Mouse (Mus musculus) MEL (cell line): ENCODE results near the gene Frmd5. TPM values are rescaled to one million over a fixed set of nuclear protein-coding genes. Genes with fewer than 3 reads are reported as not detected.
A peak's percentile ranks its signal among the peaks of the same experiment; 100 is the strongest.

ENCODE experiments used
- DNase-seq: peaks from one replicate; pipeline ENCODE4 v3.0.0; 2011; ENCODE audit warnings: low read depth, low spot score
- H3K27ac ChIP-seq: 2 replicates; pipeline ENCODE4 v1.5.1; 2012; ENCODE audit warnings: low read depth, mild to moderate bottlenecking, control low read depth, low read length, moderate library complexity; ENCODE audit not compliant: control insufficient read depth
- H3K27me3 ChIP-seq, 2 experiments: fragments of 150-350 bp in 1 of 2; sonication (generic) in 1 of 2; 2 replicates each; pipeline ENCODE4 v1.6.1; 2012; ENCODE audit warnings: low read length in 2 of 2, mild to moderate bottlenecking in 2 of 2, improper control_type of control experiment in 1 of 2, moderate library complexity in 1 of 2; ENCODE audit not compliant: insufficient read depth in 2 of 2, control insufficient read depth in 1 of 2
- H3K36me3 ChIP-seq, 2 experiments: 2 replicates each; pipeline ENCODE4 v1.6.1; 2012 to 2014; ENCODE audit warnings: low read length in 2 of 2, improper control_type of control experiment in 1 of 2, inconsistent platforms in 1 of 2, mild to moderate bottlenecking in 1 of 2; ENCODE audit not compliant: insufficient read depth in 2 of 2, control insufficient read depth in 1 of 2
- H3K4me1 ChIP-seq, 2 experiments: fragments of 150-350 bp in 1 of 2; sonication (generic) in 1 of 2; 2 replicates each; pipeline ENCODE4 v1.6.1; 2012; ENCODE audit warnings: low read length in 2 of 2, improper control_type of control experiment in 1 of 2, mild to moderate bottlenecking in 1 of 2; ENCODE audit not compliant: insufficient read depth in 2 of 2, control insufficient read depth in 1 of 2
- H3K4me3 ChIP-seq, 2 experiments: fragments of 150-350 bp in 1 of 2; sonication (generic) in 1 of 2; 2 replicates each; pipeline ENCODE4 v1.5.1; 2012; ENCODE audit warnings: low read depth in 2 of 2, low read length in 2 of 2, mild to moderate bottlenecking in 2 of 2, moderate library complexity in 2 of 2, control low read depth in 1 of 2, improper control_type of control experiment in 1 of 2; ENCODE audit not compliant: control insufficient read depth in 1 of 2, insufficient read depth in 1 of 2
- H3K79me2 ChIP-seq: 2 replicates; pipeline ENCODE4 v1.6.1; 2012; ENCODE audit warnings: mild to moderate bottlenecking, low read length, moderate library complexity; ENCODE audit not compliant: control insufficient read depth, poor library complexity, insufficient read depth
- H3K9ac ChIP-seq: 2 replicates; pipeline ENCODE4 v1.6.1; 2012; ENCODE audit warnings: low read depth, mild to moderate bottlenecking, control low read depth, low read length, moderate library complexity; ENCODE audit not compliant: control insufficient read depth, poor library complexity, severe bottlenecking
- H3K9me3 ChIP-seq: fragments of 150-350 bp; sonication (generic); replicated peaks from 2 replicates; pipeline ENCODE4 v1.6.1; 2012; ENCODE audit warnings: mild to moderate bottlenecking, low read length, improper control_type of control experiment, moderate library complexity; ENCODE audit not compliant: insufficient read depth
- CHD2 ChIP-seq: IDR thresholded peaks from 2 replicates; pipeline ENCODE4 v1.6.1; 2011; ENCODE audit warnings: low read length, improper control_type of control experiment
- CTCF ChIP-seq, 3 experiments: IDR thresholded peaks in 2 of 3; conservative IDR thresholded peaks in 1 of 3; 2 replicates each; pipeline ENCODE4 v1.5.1; 2011 to 2012; ENCODE audit warnings: low read length in 3 of 3, low read depth in 2 of 3, mild to moderate bottlenecking in 2 of 3, improper control_type of control experiment in 1 of 3, inconsistent platforms in 1 of 3, mixed read lengths in 1 of 3, moderate library complexity in 1 of 3; ENCODE audit not compliant: control insufficient read depth in 1 of 3, insufficient read depth in 1 of 3, poor library complexity in 1 of 3, severe bottlenecking in 1 of 3
- ETS1 ChIP-seq: IDR thresholded peaks from 2 replicates; pipeline ENCODE4 v1.6.1; 2012; ENCODE audit warnings: low read depth, mild to moderate bottlenecking, inconsistent platforms, low read length, improper control_type of control experiment, moderate library complexity
- GATA1 ChIP-seq: IDR thresholded peaks from 2 replicates; pipeline ENCODE4 v1.6.1; 2011; ENCODE audit warnings: low read depth, low read length, improper control_type of control experiment
- KAT2A ChIP-seq: conservative IDR thresholded peaks from 2 replicates; pipeline ENCODE4 v1.6.1; 2012; ENCODE audit warnings: low read depth, low read length, improper control_type of control experiment, inconsistent platforms
- MEF2A ChIP-seq: IDR thresholded peaks from 2 replicates; pipeline ENCODE4 v1.6.1; 2014; ENCODE audit warnings: low read depth, mild to moderate bottlenecking, inconsistent platforms, low read length, improper control_type of control experiment; ENCODE audit not compliant: poor library complexity, insufficient replicate concordance, severe bottlenecking; ENCODE audit errors: extremely low read depth
- MXI1 ChIP-seq: IDR thresholded peaks from 2 replicates; pipeline ENCODE4 v1.6.1; 2011; ENCODE audit warnings: mild to moderate bottlenecking, low read depth, low read length, improper control_type of control experiment
- NELFE ChIP-seq: IDR thresholded peaks from 2 replicates; pipeline ENCODE4 v1.6.1; 2011; ENCODE audit warnings: low read depth, low read length, improper control_type of control experiment
- POLR2A ChIP-seq, 2 experiments: IDR thresholded peaks; 2 replicates each; pipeline ENCODE4 v1.6.1; 2011 to 2012; ENCODE audit warnings: low read length in 2 of 2, mild to moderate bottlenecking in 2 of 2, control low read depth in 1 of 2, improper control_type of control experiment in 1 of 2, low read depth in 1 of 2, moderate library complexity in 1 of 2; ENCODE audit not compliant: control insufficient read depth in 1 of 2, insufficient read depth in 1 of 2, poor library complexity in 1 of 2
- RAD21 ChIP-seq: IDR thresholded peaks from 2 replicates; pipeline ENCODE4 v1.6.1; 2011; ENCODE audit warnings: mild to moderate bottlenecking, low read depth, low read length, improper control_type of control experiment
- SIN3A ChIP-seq: IDR thresholded peaks from 2 replicates; pipeline ENCODE4 v1.6.1; 2012; ENCODE audit warnings: low read length, improper control_type of control experiment, inconsistent platforms
- SMC3 ChIP-seq: IDR thresholded peaks from 2 replicates; pipeline ENCODE4 v1.6.1; 2011; ENCODE audit warnings: low read depth, low read length, improper control_type of control experiment
- UBTF ChIP-seq: IDR thresholded peaks from 2 replicates; pipeline ENCODE4 v1.6.1; 2012; ENCODE audit warnings: low read depth, mild to moderate bottlenecking, inconsistent platforms, low read length, improper control_type of control experiment, moderate library complexity, borderline replicate concordance; ENCODE audit not compliant: insufficient read depth
- USF1 ChIP-seq: IDR thresholded peaks from 2 replicates; pipeline ENCODE4 v1.6.1; 2014; ENCODE audit warnings: low read depth, mild to moderate bottlenecking, inconsistent platforms, low read length, improper control_type of control experiment, moderate library complexity
- USF2 ChIP-seq, 2 experiments: IDR thresholded peaks; 2 replicates each; pipeline ENCODE4 v1.6.1; 2011 to 2012; ENCODE audit warnings: improper control_type of control experiment in 2 of 2, low read length in 2 of 2, borderline replicate concordance in 1 of 2, inconsistent platforms in 1 of 2, low read depth in 1 of 2, mild to moderate bottlenecking in 1 of 2; ENCODE audit not compliant: insufficient read depth in 1 of 2
- ZNF384 ChIP-seq: IDR thresholded peaks from 2 replicates; pipeline ENCODE4 v1.6.1; 2012; ENCODE audit warnings: low read depth, mild to moderate bottlenecking, inconsistent platforms, low read length, improper control_type of control experiment
- polyA plus RNA-seq, 2 experiments: library from polyadenylated mRNA; stranded (reverse) in 1 of 2; unstranded in 1 of 2; fragments of >175 nt in 1 of 2; fragments of >200 nt in 1 of 2; gene quantifications; 2 replicates each; pipeline versions ENCODE4 v1.2.1 to v1.2.4; 2012; ENCODE audit warnings: low replicate concordance in 2 of 2, low read depth in 1 of 2; ENCODE audit not compliant: insufficient read length in 2 of 2, insufficient read depth in 1 of 2, missing spikeins in 1 of 2
- total RNA-seq: library from RNA; depleted of rRNA; stranded (reverse); fragments of 300-350 nt; gene quantifications from 2 replicates; pipeline ENCODE4 v1.2.3, GENCODE M21; 2012

Gene Frmd5
- total and polyA plus RNA-seq, 3 experiments: 0.04 to 0.15 TPM; not detected in 1

GRCm38 (mm10) chr2:121707461-121707860 is 99.4 kb downstream of the Frmd5 start:
- no peak for DNase-seq
- TF ChIP-seq UBTF (no peak), USF2 (IDR thresholded peaks at IDR 0.05; ENCODE audit: borderline replicate concordance in 1 of 2, insufficient read depth in 1 of 2, low read depth in 1 of 2, low read length in 2 of 2) (no peak), POLR2A (IDR thresholded peaks at IDR 0.05; ENCODE audit: control insufficient read depth in 1 of 2, insufficient read depth in 1 of 2, low read depth in 1 of 2, low read length in 2 of 2, poor library complexity in 1 of 2) (no peak)
- H3K27ac ChIP-seq: no peak overlapping the region
- no peaks in the 10 kb centered on the region for H3K9me3 ChIP-seq
- H3K4me3 ChIP-seq: no peak overlapping the region
- no peaks in the 10 kb centered on the region for H3K79me2 ChIP-seq
- peaks cover 8 to 17% of the 10 kb centered on the region in 2 experiments for H3K27me3 ChIP-seq
- no peaks in the 10 kb centered on the region for H3K36me3 ChIP-seq
- H3K4me1 ChIP-seq: no peaks in the 10 kb centered on the region
- no peak overlapping the region for H3K9ac ChIP-seq

GRCm38 (mm10) chr2:121705756-121706155 is 101.1 kb downstream of the Frmd5 start:
- TF ChIP-seq CHD2: no peak
- Histone ChIP-seq H3K4me3 (no peak overlapping the region), H3K4me1 (no peaks in the 10 kb centered on the region), H3K27me3 (peaks cover 13 to 21% of the 10 kb centered on the region in 2 experiments), H3K79me2 (no peaks in the 10 kb centered on the region), H3K9ac (no peak overlapping the region), H3K27ac (no peak overlapping the region), H3K36me3 (no peaks in the 10 kb centered on the region), H3K9me3 (no peaks in the 10 kb centered on the region)
- DNase-seq: no peak

GRCm38 (mm10) chr2:121699331-121699730 is 107.6 kb downstream of the Frmd5 start:
- H3K27me3 ChIP-seq: peaks cover 10 to 15% of the 10 kb centered on the region in 2 experiments
- no peaks in the 10 kb centered on the region for H3K4me1 ChIP-seq
- DNase-seq: no peak
- H3K9me3 ChIP-seq: no peaks in the 10 kb centered on the region
- no peak overlapping the region for H3K9ac ChIP-seq
- H3K36me3 ChIP-seq: no peaks in the 10 kb centered on the region
- H3K4me3 ChIP-seq: no peak overlapping the region
- TF ChIP-seq KAT2A: no peak
- TF ChIP-seq, all 39 proteins: peak for 0
- Histone ChIP-seq H3K27ac (no peak overlapping the region), H3K79me2 (no peaks in the 10 kb centered on the region)

- Histone ChIP-seq H3K9me3 (no peaks in the 10 kb centered on the region), H3K9ac (no peak overlapping the region), H3K4me3 (no peak overlapping the region), H3K27ac (no peak overlapping the region), H3K4me1 (no peaks in the 10 kb centered on the region), H3K27me3 (peaks cover 0 to 9% of the 10 kb centered on the region in 2 experiments; a peak in 3 of 4 replicates), H3K79me2 (no peaks in the 10 kb centered on the region), H3K36me3 (no peaks in the 10 kb centered on the region)
- peak; percentile 37 for DNase-seq
- TF ChIP-seq USF1 (no peak), USF2 (IDR thresholded peaks at IDR 0.05; ENCODE audit: borderline replicate concordance in 1 of 2, insufficient read depth in 1 of 2, low read depth in 1 of 2, low read length in 2 of 2) (no peak), CTCF (IDR thresholded peaks at IDR 0.05 in 2 of 3, conservative IDR thresholded peaks at IDR 0.05 in 1 of 3; ENCODE audit: control insufficient read depth in 1 of 3, insufficient read depth in 1 of 3, low read depth in 2 of 3, low read length in 3 of 3, poor library complexity in 1 of 3, severe bottlenecking in 1 of 3) (peak; percentile 48 to 62 (median 49); a peak in 5 of 6 replicates), ETS1 (no peak), MEF2A (no peak), KAT2A (no peak), MXI1 (no peak), SIN3A (no peak), NELFE (no peak), CHD2 (no peak), ZNF384 (no peak), RAD21 (peak; percentile 38), GATA1 (no peak), SMC3 (peak; percentile 71)
These were observed 111.5 kb downstream of the Frmd5 start for GRCm38 (mm10) chr2:121695436-121695835.
